Mouse (Mus musculus) T-helper 2 cell (primary cell): ENCODE data around the gene Olfr429.
"Not testable (repeated sequence)": the region's sequence is repeated elsewhere in the genome, so short reads cannot be mapped to it uniquely, and the experiment has no call there.

ENCODE experiments used
- in situ Hi-C: fragments of 300-600 bp; cut with MboI, MseI; formaldehyde crosslinking; loops from one replicate; pipeline ENCODE4 v1.15.1; 2025; ENCODE audit warnings: high pct_unique_total_duplicates

Gene Olfr429

DNA sequence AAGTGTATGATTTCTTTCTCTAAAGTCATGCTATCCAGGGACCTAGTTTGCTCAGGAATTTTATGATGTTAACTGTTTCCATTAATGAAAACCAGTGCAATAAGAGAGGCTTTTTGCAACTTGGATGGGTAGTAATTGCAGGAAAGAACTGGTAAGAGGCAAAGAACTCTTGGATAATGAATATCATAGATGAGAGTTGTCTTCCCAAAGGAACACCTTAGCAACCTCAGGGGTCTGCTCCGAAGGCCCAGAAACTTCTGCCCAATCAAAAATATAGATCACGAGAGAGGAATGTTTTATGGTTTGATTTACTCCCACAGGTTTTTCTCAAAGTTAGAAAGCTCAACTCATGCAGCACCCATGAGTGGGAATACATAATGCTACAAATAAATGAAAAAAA lies at the start of gene Olfr429:
TSS of gene Olfr429 (plus strand) at position 301 of the 400 bp plus-strand sequence.
- in situ Hi-C loops: no loop called here

DNA sequence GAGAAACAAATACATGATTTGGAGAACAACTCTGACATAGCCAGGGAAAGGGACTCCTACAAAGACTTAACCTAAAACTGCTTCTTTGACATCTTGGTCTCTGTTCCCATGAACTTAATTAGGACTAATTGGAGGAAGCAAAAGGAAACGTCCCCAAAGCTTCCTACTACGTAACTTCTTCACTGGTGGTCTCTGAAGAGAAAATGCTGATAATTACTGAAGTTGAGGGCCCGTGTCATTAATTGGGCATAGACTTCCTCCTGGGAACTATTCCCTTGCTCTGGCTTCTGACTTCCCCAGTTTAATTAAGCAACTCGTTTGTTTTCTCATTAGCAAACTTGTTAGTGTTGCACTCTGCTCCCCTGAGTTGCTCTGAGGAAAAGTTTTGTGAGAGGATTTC lies 48.3 kb upstream of the Olfr429 start:
- in situ Hi-C loops: no loop called here

DNA sequence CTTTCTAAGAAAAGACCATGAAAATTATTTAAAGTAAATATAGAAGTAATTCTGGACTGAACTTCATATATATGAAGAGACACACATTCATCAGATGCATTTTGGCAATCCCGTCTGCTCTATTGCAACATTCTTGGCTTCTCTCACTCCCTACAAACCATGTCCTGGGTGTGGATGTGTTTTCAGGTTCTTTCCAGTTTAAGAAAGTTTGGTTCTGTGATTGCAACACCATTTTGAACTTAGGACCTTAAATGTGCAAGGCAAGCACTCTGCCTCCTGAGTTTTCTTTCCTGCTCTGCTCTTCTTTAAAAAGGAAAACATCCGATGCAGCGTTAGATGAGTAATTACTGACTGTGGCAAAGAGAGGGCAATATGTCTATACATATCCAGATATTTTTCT lies 45.7 kb upstream of the Olfr429 start:
- in situ Hi-C loops: no loop called here

DNA sequence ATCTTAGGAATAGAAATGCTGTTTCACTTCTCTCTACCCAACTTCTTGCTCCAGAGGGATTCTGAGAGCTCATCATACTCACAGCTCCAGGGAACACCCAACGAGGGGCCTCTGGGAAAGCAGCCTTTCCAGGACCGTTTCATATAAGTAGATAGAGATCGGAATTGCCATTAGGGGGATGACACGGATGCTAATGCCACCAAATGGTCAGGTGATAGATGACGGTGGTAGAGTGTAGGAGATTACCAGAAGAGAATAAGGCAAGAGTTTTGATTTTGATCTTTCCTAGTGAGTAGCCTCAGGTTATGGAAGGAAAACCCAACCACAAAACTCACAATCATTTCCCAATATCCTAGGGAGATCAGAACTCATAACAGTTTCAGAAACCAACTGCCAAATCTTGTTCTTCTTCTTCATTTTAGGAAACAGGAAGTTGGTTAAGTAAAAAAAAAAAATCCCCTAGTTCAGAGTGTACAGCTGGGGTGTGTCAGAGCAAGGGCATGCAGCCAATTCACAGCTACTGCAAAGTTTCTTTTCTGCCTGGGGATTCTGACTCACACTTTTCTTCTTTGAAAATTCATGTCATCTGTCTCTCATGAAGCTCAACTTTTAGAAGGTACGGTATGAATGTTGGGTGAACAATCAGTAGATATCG lies 43.5 kb upstream of the Olfr429 start, which contains the start of gene Olfr433:
TSS of gene Olfr433 (plus strand) at position 183 of the 655 bp plus-strand sequence.
- in situ Hi-C loops: no loop called here

DNA sequence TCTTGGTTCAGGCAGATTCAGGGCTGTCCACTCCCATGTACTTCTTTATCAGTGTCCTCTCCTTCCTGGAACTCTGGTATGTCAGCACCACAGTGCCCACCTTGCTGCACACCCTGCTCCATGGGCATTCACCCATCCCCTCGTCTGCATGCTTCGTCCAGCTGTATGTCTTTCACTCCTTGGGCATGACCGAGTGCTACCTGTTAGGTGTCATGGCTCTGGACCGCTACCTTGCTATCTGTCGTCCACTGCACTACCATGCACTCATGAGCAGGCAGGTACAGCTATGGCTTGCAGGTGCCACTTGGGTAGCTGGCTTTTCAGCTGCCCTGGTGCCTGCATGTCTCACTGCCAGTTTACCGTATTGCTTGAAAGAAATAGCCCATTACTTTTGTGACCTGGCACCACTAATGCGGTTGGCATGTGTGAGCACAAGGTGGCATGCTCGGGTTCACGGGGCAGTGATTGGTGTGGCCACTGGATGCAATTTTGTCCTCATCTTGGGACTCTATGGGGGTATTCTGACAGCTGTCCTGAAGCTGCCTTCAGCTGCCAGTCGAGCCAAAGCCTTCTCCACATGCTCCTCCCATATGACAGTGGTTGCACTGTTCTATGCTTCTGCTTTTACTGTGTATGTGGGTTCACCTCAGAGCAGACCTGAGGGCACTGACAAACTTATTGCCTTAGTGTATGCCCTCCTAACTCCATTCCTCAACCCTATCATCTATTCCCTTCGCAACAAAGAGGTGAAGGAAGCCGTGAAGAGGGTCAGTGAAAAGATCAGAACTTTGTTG lies 41.8 kb upstream of the Olfr429 start:
- in situ Hi-C loops: not testable (repeated sequence)

DNA sequence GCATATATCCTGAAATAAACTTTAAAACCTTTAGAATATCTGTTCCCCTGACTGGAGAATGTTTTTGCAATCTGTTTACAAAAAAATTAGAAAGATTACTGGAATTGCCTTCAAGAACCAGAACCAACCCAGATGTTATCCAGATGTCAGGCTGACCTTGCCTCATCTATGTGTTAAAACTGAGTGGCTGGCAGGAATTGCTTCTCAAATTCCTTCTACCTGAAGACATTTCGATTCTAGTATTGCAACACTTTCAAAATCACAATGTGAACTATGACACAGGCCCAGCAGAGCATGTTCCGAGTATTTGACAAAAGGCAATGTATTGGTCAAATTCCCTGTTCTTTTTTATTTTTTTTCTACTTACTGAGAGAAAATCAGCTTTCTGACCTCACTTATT lies 39.7 kb upstream of the Olfr429 start:
- in situ Hi-C loops: no loop called here

DNA sequence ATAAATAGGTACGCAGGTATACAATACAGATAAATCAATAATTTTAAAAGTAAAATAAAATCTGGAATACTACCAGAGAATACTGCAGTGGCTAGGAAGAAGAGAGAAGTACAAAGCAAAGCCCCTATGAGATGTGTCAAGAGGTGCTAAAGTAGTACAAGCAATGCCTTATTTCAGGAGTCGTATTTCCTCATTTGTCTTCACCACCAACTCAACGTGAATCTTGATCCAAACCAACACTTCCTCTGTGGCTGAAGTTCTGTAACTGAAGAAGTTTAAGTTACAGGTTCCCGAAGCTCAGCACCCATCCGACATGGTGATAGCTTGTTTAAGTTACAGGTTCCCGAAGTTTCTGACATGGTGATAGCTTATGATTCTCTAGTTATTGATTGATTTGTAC lies 35.9 kb upstream of the Olfr429 start:
- in situ Hi-C loops: not testable (repeated sequence)

DNA sequence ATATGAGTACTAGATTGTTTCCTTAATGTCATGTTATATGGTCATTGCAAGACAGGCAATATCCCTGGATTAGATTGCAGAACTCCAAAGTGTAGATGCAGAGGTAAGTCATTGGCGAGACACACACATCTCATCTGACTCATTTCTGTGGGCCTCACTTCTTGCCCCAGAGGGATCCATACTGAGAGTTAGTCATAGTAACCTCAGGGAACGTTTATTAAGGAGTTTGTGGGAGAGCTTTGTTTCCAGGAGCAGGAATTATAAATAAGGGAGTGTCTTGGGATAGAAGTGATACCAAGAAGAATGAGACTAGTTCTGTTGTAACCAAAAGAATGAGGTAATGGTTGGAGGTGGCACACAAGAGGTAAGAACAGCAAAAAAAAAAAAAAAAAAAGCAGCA lies 35.2 kb upstream of the Olfr429 start, which contains the start of gene Olfr432:
TSS of gene Olfr432 (plus strand) at position 313 of the 400 bp plus-strand sequence.
- in situ Hi-C loops: no loop called here

DNA sequence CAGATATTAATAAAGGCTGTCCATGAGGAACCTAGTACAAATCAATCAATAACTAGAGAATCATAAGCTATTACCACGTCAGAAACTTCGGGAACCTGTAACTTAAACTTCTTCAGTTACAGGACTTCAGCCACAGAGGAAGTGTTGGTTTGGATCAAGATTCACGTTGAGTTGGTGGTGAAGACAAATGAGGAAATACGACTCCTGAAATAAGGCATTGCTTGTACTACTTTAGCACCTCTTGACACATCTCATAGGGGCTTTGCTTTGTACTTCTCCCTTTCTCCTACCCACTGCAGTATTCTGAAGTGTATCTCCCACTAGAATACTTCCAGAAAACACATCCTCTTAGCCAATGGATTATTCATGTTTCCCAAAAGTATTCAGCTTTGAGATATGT lies 34.8 kb upstream of the Olfr429 start:
- in situ Hi-C loops: not testable (repeated sequence)

DNA sequence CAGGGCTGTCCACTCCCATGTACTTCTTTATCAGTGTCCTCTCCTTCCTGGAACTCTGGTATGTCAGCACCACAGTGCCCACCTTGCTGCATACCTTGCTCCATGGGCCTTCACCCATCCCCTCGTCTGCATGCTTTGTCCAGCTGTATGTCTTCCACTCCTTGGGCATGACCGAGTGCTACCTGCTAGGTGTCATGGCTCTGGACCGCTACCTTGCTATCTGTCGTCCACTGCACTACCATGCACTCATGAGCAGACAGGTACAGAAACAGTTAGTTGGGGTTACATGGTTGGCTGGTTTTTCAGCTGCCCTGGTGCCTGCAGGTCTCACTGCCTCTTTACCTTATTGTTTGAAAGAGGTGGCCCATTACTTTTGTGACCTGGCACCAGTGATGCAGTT lies 33.6 kb upstream of the Olfr429 start:
- in situ Hi-C loops: no loop called here

DNA sequence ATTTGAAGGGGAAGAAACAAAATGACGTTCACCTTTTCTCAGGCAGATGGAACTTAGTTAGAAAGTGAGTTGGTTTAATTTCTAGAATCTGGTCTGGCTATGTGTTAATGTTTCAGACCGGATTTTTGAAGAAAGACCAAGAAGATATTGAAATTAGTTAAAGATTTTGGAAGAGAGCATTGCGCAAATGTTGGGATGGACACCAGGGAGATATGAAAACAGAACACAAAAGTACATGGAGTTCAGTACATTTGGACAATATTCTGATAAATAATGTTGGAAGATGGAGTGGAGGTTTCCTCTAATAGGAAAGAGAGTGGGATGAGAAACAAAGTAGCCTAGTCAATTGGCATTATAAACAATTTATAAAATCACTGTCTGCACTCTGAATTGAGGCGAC lies 32.6 kb upstream of the Olfr429 start:
- in situ Hi-C loops: no loop called here

DNA sequence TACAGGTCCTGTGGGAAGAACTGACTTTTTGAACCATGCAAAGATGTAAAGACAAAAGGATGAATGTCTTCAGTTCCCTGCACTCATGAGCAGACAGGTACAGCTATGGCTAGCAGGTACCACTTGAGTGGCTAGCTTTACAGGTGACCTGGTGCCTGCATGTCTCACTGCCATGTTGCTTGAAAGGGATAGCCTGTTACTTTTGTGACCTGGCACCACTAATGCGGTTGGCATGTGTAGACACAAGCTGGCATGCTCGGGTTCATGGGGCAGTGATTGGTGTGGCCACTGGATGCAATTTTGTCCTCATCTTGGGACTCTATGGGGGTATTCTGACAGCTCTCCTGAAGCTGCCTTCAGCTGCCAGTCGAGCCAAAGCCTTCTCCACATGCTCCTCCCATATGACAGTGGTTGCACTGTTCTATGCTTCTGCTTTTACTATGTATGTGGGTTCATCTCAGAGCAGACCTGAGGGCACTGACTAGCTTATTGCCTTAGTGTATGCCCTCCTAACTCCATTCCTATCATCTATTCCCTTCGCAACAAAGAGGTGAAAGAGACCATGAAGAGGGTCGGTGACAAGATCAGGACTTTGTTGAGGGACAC lies 32.1 kb upstream of the Olfr429 start:
- in situ Hi-C loops: no loop called here

DNA sequence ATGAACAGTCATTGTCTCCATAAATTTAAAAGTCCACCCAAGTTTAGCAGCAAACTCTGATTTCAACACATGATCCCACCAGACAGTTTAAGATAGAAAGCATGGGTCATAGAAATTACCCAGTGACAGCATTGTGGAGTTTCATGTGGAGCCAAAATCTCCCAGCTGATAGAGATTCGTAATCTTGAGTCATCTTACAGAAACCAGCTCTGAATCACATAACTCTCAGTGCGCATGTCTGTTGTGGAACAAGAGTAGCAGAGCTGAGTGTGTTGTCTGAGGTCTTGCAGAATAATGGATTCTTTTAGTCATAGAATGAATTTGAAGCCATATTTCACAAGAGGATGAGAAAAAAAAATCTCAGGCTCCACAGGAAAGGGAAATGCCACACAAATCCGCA lies 31.1 kb upstream of the Olfr429 start:
- in situ Hi-C loops: no loop called here

DNA sequence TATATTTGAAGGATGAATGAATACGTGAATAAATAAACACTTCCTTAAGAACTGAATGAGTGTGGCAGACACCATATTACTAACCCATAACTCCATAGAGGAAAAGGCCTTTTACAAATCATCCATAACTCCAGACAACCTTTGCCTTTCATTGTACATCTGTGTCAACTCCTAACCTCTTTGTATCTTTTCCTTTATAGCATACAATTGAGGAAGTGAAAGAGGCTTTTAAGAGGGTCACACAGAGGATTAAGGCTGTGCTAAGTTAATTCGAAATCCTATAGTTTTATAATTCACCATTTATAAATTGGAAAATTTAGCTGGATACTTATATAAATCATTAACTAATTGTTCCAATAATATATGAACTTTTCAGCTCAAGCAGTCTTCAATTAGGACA lies 28.9 kb upstream of the Olfr429 start:
- in situ Hi-C loops: no loop called here

DNA sequence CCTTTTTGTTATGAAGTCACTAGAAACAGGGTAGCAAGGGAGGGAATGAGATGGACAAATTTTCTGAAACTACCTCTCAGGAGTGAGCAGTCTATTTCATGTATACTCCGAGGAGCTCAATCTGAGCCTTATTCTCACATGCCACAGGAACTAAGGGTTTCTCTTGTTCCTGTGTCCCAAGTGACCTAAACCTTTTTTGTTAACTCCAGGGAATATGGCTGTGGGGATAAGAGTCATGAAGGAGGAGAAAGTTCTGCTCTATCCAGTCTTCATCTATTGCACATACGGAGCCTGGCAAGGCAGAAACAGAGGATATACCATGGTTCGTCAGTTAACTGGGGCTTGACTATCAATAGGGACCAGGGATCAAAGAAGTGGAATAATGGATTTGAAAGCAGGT lies 17.8 kb upstream of the Olfr429 start, which contains the start of gene Olfr430:
TSS of gene Olfr430 (plus strand) at position 301 of the 400 bp plus-strand sequence.
- in situ Hi-C loops: no loop called here

DNA sequence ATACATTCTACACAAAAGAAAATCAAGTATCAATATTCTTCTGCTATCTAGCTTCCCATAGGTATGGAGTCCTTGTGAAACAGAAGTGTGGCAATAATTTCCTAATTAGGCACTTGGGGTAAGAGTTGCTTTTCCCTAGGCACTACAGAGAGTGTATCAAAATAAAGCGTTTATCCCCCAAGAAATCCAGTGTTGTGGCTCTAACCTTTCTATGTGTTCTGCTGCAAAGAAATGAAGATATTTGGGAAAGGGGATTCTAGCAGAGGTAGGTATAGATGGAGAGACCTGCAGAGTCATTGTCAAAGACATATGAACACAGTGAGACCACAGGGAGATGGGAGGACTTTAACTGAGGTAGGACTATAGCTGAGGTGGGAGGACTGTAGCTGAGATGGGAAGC lies 12.5 kb downstream of the Olfr429 start, which contains the start of gene Olfr427:
TSS of gene Olfr427 (plus strand) at position 301 of the 400 bp plus-strand sequence.
- in situ Hi-C loops: no loop called here

DNA sequence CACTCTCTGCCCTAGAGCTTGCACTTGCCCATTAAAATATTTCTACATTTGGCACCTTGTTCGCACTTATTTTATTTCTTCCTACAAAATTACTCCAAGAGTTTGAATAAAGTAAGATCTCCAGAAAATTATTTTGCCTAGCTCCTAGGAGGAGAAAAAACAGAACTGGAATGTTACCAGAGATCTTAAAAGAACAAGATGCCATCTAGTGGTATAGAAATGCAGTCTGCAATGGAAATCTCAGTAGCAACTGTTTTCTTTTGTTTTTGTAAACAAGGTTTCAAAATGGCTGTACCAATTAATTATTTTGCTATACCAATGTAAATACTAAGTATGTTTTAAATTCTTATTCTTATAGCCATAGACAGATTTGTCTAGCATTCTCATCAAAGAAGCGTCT lies 19.6 kb downstream of the Olfr429 start:
- in situ Hi-C loops: no loop called here

DNA sequence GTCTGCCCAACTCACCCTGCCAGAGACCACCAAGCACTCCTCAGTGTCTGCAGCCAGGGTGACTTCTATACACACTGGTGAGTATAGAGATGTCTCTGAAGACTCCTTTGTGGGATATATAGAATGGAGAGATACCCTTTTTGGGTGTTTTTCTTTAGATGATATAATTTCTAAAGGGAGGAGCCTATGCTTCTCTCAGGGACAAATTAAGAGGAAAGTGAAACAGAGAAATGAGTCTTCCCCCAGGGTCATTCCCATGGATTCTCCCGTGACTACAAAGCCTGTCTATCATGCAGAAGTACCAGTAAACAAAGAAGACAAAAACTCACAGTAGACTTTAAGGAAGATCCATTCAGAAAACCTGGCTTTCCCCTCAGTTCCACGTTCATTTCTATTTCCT lies 36.9 kb downstream of the Olfr429 start, which contains the start of gene Olfr231:
TSS of gene Olfr231 (minus strand) at position 101 of the 400 bp plus-strand sequence.
- in situ Hi-C loops: no loop called here

DNA sequence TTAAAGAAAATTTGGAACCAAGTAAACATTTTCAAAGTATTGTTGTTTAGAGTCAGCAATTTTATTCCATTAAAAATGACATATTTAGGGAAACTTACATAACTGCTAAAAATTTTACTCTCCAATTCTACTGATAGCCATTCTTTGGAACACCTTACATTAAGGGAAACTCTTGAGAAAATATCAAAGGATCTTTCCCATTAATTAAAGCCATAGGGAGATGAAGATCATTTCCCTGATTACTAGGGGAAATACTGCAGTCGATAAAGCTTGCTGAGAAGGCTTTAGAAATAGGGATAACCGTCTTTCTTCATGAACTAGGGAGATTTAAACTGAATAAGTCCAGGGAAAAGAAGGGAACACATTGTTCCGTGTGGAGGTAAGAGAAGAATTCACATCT lies 47.1 kb downstream of the Olfr429 start, which contains the start of gene Olfr424:
TSS of gene Olfr424 (plus strand) at position 301 of the 400 bp plus-strand sequence.
- in situ Hi-C loops: no loop called here

DNA sequence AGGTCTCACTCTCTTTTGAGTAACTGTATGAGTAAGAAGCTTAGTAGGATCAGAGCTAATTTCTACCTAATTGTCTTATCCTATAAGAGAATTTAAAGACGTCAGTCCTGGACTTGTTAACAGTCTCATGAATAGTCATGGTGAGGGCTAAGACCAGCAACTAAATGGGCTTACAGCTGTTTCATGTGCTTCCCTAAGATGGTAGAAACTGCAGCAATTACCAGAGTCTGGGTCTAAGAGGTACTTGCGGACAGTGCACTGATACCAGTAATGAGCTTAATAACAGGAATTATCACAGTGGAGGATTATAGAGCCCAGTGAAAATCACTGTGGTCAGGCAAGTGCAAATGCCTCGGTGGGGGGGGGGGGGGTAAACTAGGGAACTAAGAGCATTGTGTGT lies 47.9 kb downstream of the Olfr429 start:
- in situ Hi-C loops: no loop called here
